Mouse (Mus musculus) CD4-positive, CD25-positive, alpha-beta regulatory T cell, adult 4 months (primary cell): ENCODE measurements around the gene Gadd45b. TPM values are rescaled to one million over a fixed set of nuclear protein-coding genes. Genes with fewer than 3 reads are reported as not detected.

Experiments used
- ATAC-seq: one replicate; pipeline ENCODE4 v1.8.0; 2017
- polyA plus RNA-seq, 2 experiments: library from polyadenylated mRNA; unstranded; fragments of 100-300 nt; shearing (Covaris generic); gene quantifications; one replicate each; pipeline ENCODE4 v1.2.1; 2017

Gene Gadd45b
- 10 to 100 TPM; 25.3 to 38.9 TPM for polyA plus RNA-seq

DNA sequence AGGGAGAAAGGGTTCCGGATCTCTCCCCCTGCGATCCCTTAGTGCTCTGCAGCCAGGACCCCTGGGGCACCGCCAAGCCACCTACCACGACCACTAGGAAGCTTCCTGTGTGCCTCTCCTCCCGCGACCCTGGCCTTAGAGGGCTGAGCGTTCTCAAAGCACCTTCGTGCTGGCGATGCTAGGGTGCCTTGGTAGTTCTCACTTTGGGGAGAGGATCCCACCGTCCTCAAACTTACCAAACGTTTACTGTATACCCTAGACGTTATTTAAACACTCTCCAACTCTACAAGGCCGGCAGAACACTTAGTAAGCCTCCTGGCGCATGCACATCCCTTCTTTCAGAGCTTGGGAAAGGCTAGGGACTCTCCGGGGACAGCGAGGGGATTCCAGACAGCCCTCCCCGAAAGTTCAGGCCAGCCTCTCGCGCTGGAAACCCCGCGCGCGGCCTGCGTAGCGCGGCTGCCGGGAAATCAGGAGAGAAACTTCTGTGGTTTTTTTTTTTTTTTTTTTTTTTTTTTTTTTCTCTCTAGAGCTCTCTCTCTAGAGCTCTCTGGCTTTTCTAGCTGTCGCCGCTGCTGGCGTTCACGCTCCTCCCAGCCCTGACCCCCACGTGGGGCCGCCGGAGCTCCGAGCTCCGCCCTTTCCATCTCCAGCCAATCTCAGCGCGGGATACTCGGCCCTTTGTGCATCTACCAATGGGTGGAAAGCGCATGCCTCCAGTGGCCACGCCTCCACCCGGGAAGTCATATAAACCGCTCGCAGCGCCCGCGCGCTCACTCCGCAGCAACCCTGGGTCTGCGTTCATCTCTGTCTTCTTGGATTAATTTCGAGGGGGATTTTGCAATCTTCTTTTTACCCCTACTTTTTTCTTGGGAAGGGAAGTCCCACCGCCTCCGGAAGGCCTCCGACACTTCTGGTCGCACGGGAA lies at the start of gene Gadd45b:
Gene Gadd45b, plus strand, starts transcription at position 775 of the 928 bp plus-strand sequence.
- peak; percentile 83 for ATAC-seq

GRCm38 (mm10) chr10:80880131-80880641 lies 49.7 kb upstream of the Gadd45b start:
- peak; percentile 72 for ATAC-seq

- ATAC-seq = no peak
Measured at GRCm38 (mm10) chr10:80880901-80881300, 49.0 kb upstream of the Gadd45b start.

GRCm38 (mm10) chr10:80881301-80881700 lies 48.6 kb upstream of the Gadd45b start:
- ATAC-seq = no peak

GRCm38 (mm10) chr10:80887181-80887580 lies 42.7 kb upstream of the Gadd45b start:
- no peak for ATAC-seq

DNA sequence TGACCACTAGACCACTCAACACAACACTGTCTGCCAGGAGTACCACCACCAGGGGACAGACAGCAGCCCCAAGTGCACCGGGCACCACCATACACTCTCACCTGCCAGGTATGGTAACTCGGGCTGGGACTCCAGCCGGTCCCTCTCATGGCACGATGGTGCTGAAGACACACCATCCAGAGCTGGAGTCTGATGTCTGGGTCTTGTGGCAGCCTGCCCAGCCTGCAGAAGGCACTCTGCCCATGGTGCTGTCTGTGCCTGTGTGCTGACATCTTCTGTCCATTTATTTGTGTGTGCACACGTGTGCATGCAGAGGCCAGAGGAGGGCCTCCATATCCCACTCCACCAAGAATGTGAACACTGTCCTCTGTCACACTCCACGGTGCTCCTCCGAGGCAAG lies 34.8 kb upstream of the Gadd45b start:
- ATAC-seq = no peak

DNA sequence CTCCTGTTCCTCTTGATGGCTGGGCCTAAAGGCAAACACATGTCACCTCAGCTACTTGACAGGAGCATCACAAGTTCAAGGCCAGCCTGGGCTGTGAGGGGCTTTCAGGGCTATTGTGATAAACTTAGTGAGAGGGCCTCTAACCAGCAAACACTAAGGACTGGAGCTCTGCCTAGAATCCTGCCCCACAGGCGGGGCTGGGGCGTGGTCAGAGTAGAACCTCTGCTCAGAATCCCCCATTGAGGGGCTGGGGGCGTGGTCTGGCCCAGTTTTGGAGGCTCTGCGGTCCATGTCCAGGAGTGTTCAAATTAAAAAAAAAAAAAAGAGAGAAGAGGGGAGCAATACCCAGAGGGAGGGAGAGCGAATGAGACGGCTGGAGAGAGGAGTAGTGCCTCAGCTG lies 34.2 kb upstream of the Gadd45b start:
- ATAC-seq = no peak

DNA sequence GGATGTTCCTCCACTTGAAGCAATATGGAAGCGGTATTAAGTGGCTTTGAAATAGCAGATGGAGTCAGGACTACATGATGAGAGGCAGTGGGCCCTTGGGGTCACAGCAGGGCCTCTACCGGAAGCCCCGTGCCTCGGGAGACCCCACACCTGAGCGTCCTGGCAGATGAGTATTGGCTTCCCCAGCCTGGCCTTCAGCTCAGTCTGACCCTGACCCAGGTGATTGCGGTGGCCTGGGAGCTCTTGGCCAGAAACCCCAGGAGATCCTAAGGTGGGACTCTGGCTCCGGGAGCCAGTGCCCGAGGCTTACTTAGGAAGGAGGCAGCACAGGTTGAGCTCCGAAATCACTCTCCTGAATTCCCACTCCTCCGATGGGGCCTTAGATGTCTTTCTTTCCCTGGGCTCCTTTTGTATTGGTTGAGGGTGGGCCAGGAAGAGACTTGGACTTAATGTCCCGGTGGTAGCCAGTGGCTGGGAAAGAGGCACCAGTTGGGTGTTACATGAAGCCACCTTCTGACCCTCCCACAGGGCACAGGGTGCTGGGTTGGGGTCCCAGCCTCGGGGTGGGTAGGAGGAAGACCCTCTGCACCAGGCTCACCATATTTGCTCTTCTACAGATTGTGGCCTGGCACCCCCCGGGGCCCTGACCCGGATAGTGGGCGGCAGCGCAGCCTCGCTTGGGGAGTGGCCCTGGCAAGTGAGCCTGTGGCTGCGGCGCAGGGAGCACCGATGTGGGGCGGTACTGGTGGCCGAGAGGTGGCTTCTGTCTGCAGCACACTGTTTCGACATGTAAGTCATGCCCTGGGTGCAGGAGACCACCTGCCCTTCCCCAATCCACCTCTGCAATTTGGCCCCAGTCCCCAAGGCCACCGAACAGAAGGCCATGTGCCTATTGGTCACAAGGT lies 33.0 kb upstream of the Gadd45b start:
- ATAC-seq = no peak

DNA sequence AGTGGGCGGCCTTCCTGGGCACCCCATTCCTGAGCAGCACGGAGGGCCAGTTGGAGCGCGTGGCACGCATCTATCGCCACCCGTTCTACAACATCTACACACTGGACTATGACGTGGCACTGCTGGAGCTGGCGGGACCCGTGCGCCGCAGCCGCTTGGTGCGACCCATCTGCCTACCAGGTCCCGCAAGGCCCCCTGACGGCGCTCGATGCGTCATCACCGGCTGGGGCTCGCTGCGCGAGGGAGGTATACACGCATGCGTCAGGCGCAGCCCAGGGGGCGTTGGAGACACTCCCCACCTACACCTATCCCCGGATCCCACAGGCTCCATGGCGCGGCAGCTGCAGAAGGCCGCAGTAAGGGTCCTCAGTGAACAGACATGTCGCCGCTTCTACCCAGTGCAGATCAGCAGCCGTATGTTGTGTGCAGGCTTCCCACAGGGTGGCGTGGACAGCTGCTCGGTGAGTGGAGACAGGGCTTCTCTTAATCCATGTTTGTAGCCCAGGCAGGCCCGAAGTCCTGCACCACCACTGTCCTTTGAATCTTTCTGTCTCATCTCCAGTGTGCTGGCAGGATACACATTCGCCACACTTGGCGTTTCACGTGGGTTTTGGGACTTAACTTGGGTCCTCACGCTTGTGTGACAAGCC lies 31.9 kb upstream of the Gadd45b start:
- ATAC-seq = no peak

GRCm38 (mm10) chr10:80899074-80899473 lies 30.8 kb upstream of the Gadd45b start:
- no peak for ATAC-seq

DNA sequence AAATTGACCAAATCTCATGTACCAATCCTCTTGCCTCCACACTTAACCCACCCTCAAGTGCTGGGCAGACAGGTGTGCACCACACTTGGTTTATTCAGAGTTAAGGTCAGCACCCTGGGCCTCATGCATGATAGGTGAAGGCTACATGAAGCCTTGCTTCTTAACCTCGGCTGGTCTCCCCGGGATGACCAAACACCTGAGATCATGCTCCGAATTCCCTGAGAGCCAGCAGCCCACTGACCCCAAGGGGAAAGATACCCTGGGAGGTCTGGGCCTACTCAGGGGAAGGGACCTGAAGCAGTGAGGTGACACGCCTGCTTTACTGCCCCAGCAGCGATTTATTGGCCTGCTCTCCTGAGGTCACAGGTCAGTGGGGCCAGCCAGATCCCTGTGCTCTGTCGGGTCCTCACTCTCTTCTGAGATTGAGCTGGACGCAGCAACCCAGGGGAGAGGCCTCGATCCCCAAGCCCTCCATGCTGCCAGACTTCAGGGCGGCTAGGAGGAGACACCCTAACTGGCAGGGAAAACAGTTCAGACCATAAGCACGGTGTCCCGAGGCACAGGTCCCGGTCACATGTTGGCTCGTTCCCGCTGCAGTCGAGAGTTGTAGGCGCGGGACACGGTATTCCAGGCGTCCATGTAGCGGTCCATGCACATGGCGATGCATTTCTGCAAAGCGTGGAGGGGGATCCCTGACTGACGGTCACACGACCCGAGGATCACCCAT lies 30.1 kb upstream of the Gadd45b start:
- no peak for ATAC-seq

DNA sequence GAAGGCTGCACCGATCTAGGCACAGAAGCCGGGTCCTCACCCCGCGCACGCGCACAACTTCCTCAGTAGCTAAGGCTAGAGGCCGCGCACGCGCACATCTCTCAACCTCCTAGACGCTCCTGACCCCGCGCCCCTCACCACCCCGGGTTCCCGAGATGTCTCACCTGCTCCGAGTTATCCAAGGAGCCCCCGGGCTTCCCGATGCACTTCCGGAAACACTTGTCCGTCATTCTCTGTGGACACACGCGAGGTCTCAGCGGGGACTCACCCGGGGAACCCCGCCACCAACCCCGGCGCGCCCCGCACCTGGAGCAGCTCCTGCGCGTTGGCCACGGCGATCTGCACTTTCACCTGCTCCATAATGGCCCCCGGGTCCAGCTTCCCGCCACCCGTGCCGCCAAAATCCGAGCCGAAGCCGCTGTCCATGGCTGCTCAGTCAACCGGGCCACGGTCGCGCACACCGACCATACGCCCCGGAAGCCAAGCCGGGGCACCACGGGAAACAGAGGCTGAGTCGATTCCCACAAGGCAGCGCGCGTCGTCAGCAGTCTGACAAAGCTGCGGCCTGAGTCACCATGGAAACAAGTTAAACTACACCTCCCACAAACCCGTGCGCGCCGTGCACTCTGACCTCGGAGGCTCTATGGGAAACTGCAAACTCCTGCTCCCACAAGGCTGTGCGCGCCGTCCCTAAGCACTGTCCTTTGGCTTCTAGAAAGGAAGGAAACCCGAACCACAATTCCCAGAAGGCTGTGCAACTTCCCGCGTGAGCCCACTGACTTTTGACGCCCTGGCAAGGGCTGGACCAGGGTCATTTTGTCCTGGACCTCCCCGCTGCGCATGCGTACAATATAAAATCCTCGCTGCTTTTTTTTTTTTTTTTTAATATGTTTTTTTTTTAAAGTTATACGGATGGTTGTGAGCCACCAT lies 29.3 kb upstream of the Gadd45b start, which contains the start of gene Timm13:
Gene Timm13, minus strand, starts transcription at position 652 of the 930 bp plus-strand sequence.
- ATAC-seq = peak; percentile 97

DNA sequence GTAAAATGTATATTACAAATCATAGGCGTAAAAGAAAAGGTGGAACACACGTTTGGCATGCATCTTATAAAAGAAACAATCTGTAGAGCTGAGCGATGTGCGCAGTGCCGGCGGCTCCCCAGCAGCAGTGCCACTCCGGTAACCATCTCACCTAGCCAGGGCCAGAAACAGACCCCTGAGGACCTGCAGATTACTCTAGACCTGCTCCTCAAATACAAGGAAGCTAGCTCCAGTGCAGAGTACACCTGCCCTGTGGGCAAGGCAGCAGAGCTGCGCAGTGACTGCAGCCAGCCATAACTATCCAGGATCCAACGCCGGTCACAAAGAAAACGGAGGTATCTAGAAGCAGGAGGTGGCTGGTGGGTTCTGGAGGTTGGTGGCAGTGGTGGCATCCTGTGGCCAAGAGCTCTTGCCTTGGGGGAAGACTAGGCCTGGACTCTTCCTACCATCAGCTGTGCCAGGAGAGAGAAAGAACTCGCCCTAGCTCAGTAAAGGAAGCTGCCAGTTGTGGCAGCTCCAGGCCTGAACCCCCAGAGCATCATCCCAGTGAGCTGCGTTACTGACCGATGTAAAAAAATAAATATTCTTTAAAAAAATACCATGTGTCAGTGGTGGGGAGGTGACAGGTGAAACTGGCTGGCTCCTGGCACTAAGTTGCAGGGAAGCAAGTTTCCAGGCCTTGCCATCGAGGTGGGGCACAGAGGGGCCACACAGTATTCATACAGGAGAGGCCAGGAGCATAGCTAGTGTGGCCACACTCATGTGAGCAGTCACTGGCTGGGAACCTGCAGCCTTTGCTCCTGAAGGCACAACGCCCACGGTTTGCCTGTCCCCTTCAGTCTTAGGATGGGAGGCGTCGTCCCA lies 28.2 kb upstream of the Gadd45b start:
- no peak for ATAC-seq

GRCm38 (mm10) chr10:80902273-80902940 lies 27.5 kb upstream of the Gadd45b start:
- ATAC-seq = no peak

DNA sequence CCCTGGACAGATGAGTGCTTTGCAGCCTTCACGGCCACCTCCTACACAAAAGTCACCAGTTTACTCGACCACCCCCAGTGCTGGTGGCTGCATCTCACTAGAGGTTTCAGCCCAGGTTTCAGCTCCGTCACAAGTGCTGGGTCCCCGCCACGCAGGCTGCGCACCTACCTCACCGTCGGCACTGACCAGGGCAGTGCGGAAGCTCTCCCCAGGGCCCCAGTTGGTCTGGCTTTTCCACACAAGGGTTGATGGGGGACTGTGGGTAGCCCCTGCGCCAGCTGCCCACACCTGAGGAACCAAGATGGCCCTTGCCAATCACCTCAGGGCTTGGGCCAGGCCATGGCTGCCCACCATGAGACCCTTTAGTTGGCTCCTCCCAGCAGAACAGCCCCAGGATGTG lies 26.6 kb upstream of the Gadd45b start:
- ATAC-seq = no peak

DNA sequence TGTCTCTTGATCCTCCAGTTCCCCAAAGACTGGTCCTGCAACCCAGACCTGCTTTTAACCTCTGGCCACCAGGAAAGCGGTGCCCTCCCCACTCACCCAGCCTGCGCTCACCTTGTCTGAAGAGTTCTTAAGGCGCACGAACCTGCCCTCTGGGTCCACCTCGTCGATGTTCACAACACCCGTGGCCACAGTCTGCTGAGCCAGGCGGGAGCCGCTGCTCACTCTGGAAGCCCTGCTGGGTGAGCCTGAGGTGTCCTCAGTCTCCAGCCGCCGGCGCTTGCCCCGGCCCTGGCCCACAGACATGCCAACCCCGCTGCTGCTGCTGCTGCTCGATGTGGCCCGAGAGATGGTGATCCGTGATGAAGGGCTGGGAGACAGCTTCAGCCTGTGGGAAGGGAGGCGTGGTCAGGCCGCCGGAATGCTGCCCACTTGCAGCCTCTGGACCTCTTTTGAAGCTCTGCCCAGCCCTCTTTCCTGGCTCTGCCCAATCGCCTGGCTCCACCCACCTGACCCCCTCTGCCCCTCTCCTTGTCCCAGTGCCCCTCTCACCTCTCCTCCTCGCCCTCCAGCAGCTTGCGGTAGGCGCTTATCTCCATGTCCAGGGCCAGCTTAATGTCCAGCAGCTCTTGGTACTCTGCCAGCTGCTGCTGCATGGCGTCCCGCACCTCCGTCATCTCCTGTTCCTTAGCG lies 25.7 kb upstream of the Gadd45b start:
- no peak for ATAC-seq

GRCm38 (mm10) chr10:80904709-80905108 lies 25.2 kb upstream of the Gadd45b start:
- ATAC-seq = no peak
